Mouse (Mus musculus) hindbrain, embryonic 11.5 days (tissue): ENCODE results near the gene Il21r. TPM values are rescaled to one million over a fixed set of nuclear protein-coding genes. Genes with fewer than 3 reads are reported as not detected.

Experiments
- ATAC-seq: fragments of 200-750 bp; cut with Nextera tagmentation; 2 replicates; pipeline ENCODE4 v1.8.0; 2017; ENCODE audit warnings: mild to moderate bottlenecking, moderate TSS enrichment, moderate library complexity; ENCODE audit not compliant: low FRiP score
- DNase-seq: peaks from one replicate; pipeline ENCODE4 v3.0.0-alpha.2; 2015; ENCODE audit warnings: low spot score
- H3K27ac ChIP-seq: fragments of 300-500 bp; sonication (generic); 2 replicates; pipeline ENCODE4 v1.5.1; 2014; ENCODE audit warnings: mild to moderate bottlenecking, low read depth, low read length
- H3K27me3 ChIP-seq: fragments of 300-500 bp; sonication (generic); 2 replicates; pipeline ENCODE4 v1.6.1; 2014; ENCODE audit warnings: mild to moderate bottlenecking, low read length, moderate library complexity, mixed read lengths; ENCODE audit not compliant: control insufficient read depth, insufficient read depth
- H3K36me3 ChIP-seq: fragments of 300-500 bp; sonication (generic); 2 replicates; pipeline ENCODE4 v1.6.1; 2014; ENCODE audit warnings: mild to moderate bottlenecking, low read length, moderate library complexity, mixed read lengths; ENCODE audit not compliant: control insufficient read depth, insufficient read depth
- H3K4me1 ChIP-seq: fragments of 300-500 bp; sonication (generic); replicated peaks from 2 replicates; pipeline ENCODE4 v1.6.1; 2014; ENCODE audit warnings: low read length, mixed read lengths; ENCODE audit not compliant: control insufficient read depth, insufficient read depth
- H3K4me2 ChIP-seq: fragments of 300-500 bp; sonication (generic); replicated peaks from 2 replicates; pipeline ENCODE4 v1.6.1; 2014; ENCODE audit warnings: mild to moderate bottlenecking, low read depth, low read length
- H3K4me3 ChIP-seq: fragments of 300-500 bp; sonication (generic); 2 replicates; pipeline ENCODE4 v1.5.1; 2014; ENCODE audit warnings: low read depth, low read length
- H3K9ac ChIP-seq: fragments of 300-500 bp; sonication (generic); 2 replicates; pipeline ENCODE4 v1.6.1; 2014; ENCODE audit warnings: low read depth, low read length
- H3K9me3 ChIP-seq: fragments of 300-500 bp; sonication (generic); 2 replicates; pipeline ENCODE4 v1.6.1; 2016; ENCODE audit warnings: low read length; ENCODE audit not compliant: control insufficient read depth
- WGBS: fragments of 180-500 bp; shearing (Covaris S2); extraction: QIAGEN DNeasy Blood & Tissue Kit; methylation state at CpG from one replicate; pipeline ENCODE4 v1.1.7; 2014; 5-methylcytosine and 5-hydroxymethylcytosine counted together
- polyA plus RNA-seq: library from polyadenylated mRNA; unstranded; fragments of >200 nt; fragmentation: Nextera tagmentation; extraction: Ambion mirVana; gene quantifications from 2 replicates; pipeline ENCODE4 v1.2.1, GENCODE M21; 2014

Il21r gene
- polyA plus RNA-seq, 1 experiment from 2014 or later, result 0.09 TPM

DNA sequence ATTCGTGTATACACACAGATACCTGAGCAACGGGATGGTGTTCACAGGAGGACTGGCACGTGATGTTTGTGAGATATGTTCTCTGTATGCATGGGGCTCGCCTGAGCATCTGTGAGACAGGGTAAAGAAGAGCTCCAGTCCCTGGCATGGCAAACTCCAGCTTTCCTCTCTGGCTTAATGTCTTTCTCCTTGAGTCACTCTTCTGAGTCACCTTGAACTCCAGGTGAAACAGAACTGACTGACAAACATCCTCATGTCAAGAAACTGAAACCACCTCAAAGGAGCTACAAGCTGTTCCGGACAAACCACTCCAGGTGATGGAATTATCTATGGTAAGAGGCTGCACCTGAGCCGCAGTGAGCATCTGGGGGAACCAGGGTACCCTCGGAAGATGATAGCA, 13.3 kb upstream of the Il21r start:
- Histone ChIP-seq H3K27ac (no peak overlapping the region), H3K4me3 (no peak overlapping the region), H3K4me2 (no peak overlapping the region), H3K27me3 (no peaks in the 10 kb centered on the region), H3K36me3 (no peaks in the 10 kb centered on the region), H3K9me3 (no peaks in the 10 kb centered on the region), H3K9ac (no peak overlapping the region), H3K4me1 (no peaks in the 10 kb centered on the region)
- ATAC-seq (no peak), DNase-seq (no peak)
- 88% methylated on average over 7 of the region's 7 CpGs for WGBS

DNA sequence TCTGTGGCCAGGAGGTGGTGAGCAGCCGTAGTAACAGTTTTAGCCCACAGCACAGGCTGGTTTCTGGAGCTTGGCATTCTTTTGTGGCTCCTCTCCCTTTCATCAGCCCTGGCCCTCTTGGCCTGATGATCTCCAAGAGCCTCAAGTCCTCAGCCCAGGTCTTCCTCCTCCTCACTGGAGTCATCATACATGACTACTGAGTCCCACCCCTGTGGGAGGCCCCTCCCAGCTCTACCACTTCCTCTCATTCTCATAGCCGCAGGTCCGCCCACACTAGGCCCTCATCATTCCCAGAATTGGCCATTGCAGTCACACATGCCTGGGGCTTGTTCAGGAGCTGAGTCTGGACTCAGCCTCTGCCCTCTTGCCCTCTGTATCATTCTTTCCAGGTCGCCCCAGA, 9.4 kb upstream of the Il21r start:
- 89% methylated on average over 4 of the region's 4 CpGs for WGBS
- no peaks in the 10 kb centered on the region for H3K4me1 ChIP-seq
- no peaks in the 10 kb centered on the region for H3K36me3 ChIP-seq
- H3K27ac ChIP-seq, result no peak overlapping the region
- no peaks in the 10 kb centered on the region for H3K27me3 ChIP-seq
- no peak overlapping the region for H3K9ac ChIP-seq
- no peak overlapping the region for H3K4me2 ChIP-seq
- ATAC-seq, result no peak
- no peak overlapping the region for H3K4me3 ChIP-seq
- no peak for DNase-seq
- no peaks in the 10 kb centered on the region for H3K9me3 ChIP-seq

DNA sequence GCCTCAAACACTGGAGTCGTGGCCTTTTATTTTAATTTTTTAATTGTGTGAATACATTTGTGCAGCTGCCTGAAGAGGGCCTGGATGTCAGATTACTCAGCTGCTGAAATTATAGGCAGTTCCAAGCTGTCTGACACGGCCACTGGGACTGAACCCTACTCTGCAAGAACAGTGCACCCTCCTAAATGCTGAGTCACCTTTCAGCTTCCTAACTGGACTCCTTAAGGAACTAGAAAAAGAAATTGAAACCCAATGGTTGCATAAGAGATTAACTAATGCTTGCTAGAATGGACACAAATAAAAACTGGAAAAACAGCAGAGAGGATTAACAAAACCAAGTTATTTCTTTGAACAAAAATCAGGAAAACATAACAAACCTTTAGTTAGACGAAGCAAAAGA, 6.8 kb upstream of the Il21r start:
- Histone ChIP-seq H3K4me2 (no peak overlapping the region), H3K4me3 (no peak overlapping the region), H3K4me1 (no peaks in the 10 kb centered on the region), H3K27me3 (no peaks in the 10 kb centered on the region), H3K36me3 (no peaks in the 10 kb centered on the region), H3K27ac (no peak overlapping the region), H3K9ac (no peak overlapping the region), H3K9me3 (no peaks in the 10 kb centered on the region)
- no peak for DNase-seq
- 75% methylated on average over 3 of the region's 3 CpGs for WGBS
- no peak for ATAC-seq

DNA sequence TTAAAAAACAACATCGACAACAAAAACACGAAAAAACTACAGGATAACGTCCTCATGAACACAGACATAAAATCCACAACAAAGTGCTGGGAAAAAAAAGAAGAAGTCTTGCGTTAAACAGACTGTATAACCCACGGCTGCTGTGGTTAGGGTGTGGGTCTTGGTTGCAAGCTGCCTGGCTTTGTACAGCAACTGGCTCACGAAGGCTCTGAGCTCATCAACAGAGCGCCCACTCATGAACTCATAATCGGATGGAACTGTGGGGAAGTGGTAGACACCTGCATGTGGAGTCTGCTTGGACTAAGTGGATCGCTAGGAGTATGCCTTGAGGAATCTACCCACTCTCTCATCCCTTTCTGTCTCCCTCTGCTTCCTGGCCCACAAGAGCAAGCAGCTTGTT, 6.1 kb upstream of the Il21r start:
- Histone ChIP-seq H3K9me3 (no peaks in the 10 kb centered on the region), H3K4me1 (no peaks in the 10 kb centered on the region), H3K27me3 (no peaks in the 10 kb centered on the region), H3K36me3 (no peaks in the 10 kb centered on the region), H3K4me2 (no peak overlapping the region), H3K4me3 (no peak overlapping the region), H3K27ac (no peak overlapping the region), H3K9ac (no peak overlapping the region)
- DNase-seq (no peak), ATAC-seq (no peak)
- WGBS, result 93% methylated on average over 9 of the region's 9 CpGs

DNA sequence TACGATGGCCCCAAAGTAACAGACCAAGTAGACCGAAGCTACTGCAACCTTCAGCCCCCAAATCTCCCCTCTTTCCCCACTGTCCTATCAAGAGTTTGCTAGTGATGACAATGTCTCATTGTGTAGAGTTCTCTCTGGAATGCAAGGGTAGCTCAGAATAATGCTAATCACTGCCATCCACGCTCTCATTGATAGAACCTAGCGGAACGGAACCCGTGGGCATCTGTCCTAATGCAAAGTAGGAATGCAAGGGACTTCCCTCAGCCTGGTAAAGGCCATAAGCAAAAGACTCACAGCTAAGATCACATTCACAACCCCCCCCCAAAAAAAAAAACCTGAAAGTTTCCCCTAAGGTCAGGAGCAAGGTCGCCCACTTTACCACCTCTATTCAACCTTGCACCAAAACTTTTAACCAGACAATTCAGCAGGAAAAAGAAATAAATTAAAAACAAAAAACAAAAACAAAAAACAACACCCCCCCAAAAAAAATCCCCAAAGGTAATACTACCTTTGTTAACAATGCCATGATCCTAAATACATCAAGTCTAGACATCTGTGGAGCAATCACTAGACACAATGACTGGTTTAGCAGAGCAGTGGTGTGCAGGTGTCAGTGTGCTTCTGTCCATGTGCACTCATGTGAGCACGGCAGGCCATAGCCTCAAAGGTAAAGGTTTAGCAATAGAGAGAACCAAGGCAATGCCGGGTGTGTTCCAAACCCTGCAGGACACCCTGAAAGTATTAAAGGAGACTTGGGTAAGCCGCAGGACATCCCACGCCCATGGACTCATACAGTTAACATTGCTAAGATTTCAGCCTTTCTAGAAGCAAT, 5.5 kb upstream of the Il21r start:
- no peaks in the 10 kb centered on the region for H3K4me1 ChIP-seq
- no peaks in the 10 kb centered on the region for H3K27me3 ChIP-seq
- H3K27ac ChIP-seq, result no peak overlapping the region
- no peak overlapping the region for H3K9ac ChIP-seq
- DNase-seq (no peak), ATAC-seq (no peak)
- H3K4me3 ChIP-seq, result no peak overlapping the region
- H3K9me3 ChIP-seq, result no peaks in the 10 kb centered on the region
- 82% methylated on average over 11 of the region's 11 CpGs for WGBS
- H3K36me3 ChIP-seq, result no peaks in the 10 kb centered on the region
- no peak overlapping the region for H3K4me2 ChIP-seq

DNA sequence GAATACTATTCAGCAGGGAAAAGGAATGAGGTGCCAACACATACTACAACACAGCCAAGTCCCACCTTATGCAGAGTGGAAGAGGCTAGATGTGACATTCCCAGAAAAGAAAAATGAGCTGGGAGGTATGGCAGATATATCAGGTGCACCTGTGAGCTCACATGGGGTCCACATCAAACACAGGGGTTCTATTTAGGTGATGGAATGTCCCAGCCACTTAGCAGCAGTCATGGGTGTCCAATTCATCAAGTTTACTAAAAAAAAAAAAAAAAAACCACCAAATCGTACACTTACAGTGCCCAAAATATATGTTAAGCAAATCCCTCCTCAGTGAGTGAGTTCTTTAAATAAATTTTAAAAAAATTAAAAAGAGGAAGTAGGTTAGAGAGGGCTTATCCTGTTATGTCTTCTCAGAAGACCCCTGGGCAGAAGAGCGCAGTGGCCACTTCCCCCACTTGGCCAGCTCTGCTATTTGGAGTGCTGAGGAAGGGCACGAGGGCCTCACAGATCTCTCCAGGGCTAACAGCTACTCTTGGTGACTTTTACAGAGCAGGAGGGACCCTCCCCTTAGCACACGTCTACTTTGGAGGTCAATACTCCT, 3.8 kb upstream of the Il21r start:
- H3K9ac ChIP-seq, result no peak overlapping the region

DNA sequence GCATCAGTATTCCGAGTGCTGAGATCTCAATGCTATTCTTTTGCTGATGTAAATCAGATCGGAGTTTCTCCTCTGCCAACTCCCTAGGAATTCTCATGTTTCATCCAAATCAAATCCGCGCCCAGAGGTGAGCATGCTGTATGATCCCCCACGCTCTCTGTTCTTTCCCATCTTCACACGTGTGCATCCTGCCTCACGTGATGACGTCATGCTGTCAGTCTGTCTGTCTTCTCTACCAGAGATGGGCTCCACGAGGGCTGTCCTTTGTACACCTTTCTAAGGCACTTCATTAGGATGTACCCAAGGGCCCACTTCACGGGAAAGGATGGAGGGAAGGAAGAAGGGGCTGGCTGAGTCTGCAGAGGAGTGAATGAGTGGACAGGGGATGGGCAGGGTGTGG, 3.1 kb upstream of the Il21r start:
- H3K4me1 ChIP-seq, result no peaks in the 10 kb centered on the region
- no peak overlapping the region for H3K4me3 ChIP-seq
- no peak overlapping the region for H3K9ac ChIP-seq
- no peaks in the 10 kb centered on the region for H3K27me3 ChIP-seq
- ATAC-seq, result no peak
- H3K9me3 ChIP-seq, result no peaks in the 10 kb centered on the region
- H3K27ac ChIP-seq, result no peak overlapping the region
- DNase-seq, result no peak
- no peak overlapping the region for H3K4me2 ChIP-seq
- no peaks in the 10 kb centered on the region for H3K36me3 ChIP-seq
- WGBS, result 79% methylated on average over 10 of the region's 10 CpGs

More for the DNA sequence above, 3.8 kb upstream of the Il21r start:
- H3K4me3 ChIP-seq, result no peak overlapping the region
- no peaks in the 10 kb centered on the region for H3K27me3 ChIP-seq
- no peak for DNase-seq
- H3K9me3 ChIP-seq, result no peaks in the 10 kb centered on the region
- no peak overlapping the region for H3K27ac ChIP-seq
- no peaks in the 10 kb centered on the region for H3K4me1 ChIP-seq
- no peaks in the 10 kb centered on the region for H3K36me3 ChIP-seq
- WGBS, result 72% methylated on average over 4 of the region's 4 CpGs
- no peak overlapping the region for H3K4me2 ChIP-seq
- no peak for ATAC-seq

DNA sequence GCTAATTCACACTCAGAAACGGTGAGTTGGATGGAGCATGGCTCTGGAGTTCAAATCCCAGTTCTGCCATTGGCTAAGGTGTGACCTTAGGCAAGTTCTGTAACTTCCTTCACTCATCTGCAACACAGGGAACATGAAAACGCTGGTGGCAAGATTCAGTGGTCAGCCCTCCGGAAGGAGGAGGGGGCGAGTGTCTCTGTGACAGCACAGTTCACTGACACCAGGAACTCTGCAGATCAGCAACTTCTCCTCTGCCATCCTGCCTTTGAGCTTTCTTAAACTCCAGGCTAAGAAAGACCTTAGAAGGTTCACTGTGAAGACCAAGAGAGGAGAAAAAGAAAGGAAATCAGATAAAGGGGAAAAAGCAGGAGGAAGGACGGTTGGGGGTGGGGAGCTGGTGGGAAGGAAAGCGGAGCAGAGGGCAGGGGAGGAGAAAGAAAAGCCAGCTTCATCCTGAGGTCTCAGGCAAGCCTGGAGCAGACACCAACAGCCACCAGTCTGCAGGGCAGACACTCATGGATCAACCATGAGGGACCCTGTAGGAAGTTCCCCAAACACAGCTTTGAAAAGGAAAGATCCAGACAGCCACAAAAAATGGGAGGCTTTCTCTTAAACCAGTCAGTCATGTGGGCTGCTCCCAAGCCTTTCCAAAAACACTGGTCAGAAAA, 2.5 kb upstream of the Il21r start:
- H3K27me3 ChIP-seq, result no peaks in the 10 kb centered on the region
- DNase-seq (no peak), ATAC-seq (no peak)
- no peak overlapping the region for H3K9ac ChIP-seq
- WGBS, result 56% methylated on average over 6 of the region's 6 CpGs
- H3K4me1 ChIP-seq, result no peaks in the 10 kb centered on the region
- no peak overlapping the region for H3K4me3 ChIP-seq
- no peak overlapping the region for H3K27ac ChIP-seq
- H3K36me3 ChIP-seq, result no peaks in the 10 kb centered on the region
- H3K4me2 ChIP-seq, result no peak overlapping the region
- no peaks in the 10 kb centered on the region for H3K9me3 ChIP-seq

DNA sequence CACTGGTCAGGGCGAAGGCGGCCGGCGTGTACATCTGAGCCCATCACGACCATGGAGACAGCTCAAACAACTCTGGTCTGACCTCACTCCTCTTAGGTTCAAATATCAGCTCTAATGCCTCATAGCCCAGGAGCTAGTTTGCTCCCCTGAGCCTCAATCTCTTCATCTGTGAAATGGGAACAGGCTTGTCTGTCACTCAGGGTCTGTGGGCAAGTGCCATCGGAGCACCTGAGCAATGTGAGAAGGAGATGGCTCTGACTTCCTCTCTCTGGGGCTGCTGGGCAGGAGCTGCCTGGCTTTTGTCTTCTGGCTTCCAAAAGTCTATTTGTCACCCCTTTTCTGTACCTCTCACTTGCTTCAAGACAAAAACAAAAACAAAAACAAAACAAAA, 2.0 kb upstream of the Il21r start:
- H3K36me3 ChIP-seq, result no peaks in the 10 kb centered on the region
- no peak overlapping the region for H3K4me2 ChIP-seq
- H3K27me3 ChIP-seq, result no peaks in the 10 kb centered on the region
- H3K4me3 ChIP-seq, result no peak overlapping the region
- ATAC-seq (no peak), DNase-seq (no peak)
- H3K4me1 ChIP-seq, result no peaks in the 10 kb centered on the region
- H3K27ac ChIP-seq, result no peak overlapping the region
- 90% methylated on average over 6 of the region's 6 CpGs for WGBS
- H3K9me3 ChIP-seq, result no peaks in the 10 kb centered on the region
- no peak overlapping the region for H3K9ac ChIP-seq
